Mouse (Mus musculus): ENCODE measurements at regions not wholly inside any gene's neighbourhood (a gene's known extent, or its start where the extent isn't known, plus 50 kb on each side); places are given as distances from the start of the nearest gene placed in this dataset.
"Not testable (repeated sequence)": the region's sequence is repeated elsewhere in the genome, so short reads cannot be mapped to it uniquely, and the experiment has no call there.

DNA sequence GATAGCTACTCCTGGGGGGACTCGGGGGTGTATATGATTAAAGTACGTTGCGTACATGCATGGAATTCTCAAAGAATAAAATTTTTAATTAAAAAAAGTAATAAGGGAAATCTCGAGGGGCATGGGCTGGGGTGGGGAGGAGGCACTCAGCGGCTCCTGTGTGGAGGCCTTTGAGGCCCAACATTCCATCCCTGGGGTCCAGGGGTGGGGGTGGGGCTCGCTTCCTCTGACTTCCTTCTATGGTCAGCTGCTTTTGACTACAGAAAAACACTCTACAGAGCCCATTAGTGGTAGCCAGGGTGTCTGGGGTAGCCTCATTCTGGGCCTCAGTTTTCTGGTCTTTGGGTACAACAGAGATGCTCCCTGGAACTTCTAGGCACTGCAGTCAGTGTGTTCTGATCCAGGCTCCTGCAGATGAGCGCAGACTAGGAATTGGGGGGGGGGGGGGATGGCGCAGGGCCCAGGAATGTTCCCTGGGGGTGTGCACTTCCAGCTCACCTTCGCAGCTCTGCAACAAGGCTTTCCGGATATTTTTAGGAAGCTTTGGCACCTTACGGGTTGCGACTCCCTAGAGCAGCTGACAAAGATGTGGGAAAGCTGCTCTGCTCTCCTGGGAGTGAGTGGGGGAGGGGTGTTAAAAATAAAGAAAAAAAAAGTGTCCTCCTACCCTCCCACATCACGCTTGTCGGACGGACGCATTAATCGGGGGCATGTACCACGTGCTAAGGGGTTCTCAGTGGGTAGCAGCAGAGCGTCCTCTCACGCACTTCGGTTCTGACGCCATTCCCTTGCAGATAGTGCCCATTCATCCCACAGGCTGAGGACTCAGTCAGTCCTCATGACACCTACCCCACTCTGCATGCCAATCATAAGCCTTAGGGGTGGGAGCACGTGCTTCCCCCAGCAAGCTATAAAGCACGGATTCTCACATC is 89.1 kb downstream of the Rhob start:
- no peak for DNase-seq (ENCODE audit: low spot score)

DNA sequence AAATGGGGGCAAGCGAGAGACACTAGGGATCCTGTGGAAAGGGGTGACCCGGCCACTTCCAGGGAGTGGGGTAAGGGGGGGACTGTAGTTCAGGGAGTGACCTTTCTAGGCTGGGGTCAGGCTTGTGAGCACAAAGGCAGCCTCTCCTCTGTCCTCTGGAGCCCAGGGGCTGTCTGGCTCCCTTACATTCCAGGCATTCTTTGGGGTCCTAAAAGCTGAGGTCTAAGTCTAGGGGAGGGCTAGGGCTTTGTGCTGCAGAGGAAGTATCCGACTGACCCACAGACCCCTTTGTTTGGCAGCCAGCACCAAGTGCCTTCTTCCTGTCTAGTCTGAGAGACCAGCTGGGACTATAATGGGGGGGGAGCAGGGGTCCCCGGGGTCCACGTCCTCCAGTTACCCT is 88.9 kb downstream of the Hs1bp3 start:
- DNase-seq (ENCODE audit: low spot score) = peak; percentile 37

GRCm38 (mm10) chr12:8401376-8401775 is 88.1 kb downstream of the Hs1bp3 start:
- DNase-seq (ENCODE audit: low spot score) = no peak

DNA sequence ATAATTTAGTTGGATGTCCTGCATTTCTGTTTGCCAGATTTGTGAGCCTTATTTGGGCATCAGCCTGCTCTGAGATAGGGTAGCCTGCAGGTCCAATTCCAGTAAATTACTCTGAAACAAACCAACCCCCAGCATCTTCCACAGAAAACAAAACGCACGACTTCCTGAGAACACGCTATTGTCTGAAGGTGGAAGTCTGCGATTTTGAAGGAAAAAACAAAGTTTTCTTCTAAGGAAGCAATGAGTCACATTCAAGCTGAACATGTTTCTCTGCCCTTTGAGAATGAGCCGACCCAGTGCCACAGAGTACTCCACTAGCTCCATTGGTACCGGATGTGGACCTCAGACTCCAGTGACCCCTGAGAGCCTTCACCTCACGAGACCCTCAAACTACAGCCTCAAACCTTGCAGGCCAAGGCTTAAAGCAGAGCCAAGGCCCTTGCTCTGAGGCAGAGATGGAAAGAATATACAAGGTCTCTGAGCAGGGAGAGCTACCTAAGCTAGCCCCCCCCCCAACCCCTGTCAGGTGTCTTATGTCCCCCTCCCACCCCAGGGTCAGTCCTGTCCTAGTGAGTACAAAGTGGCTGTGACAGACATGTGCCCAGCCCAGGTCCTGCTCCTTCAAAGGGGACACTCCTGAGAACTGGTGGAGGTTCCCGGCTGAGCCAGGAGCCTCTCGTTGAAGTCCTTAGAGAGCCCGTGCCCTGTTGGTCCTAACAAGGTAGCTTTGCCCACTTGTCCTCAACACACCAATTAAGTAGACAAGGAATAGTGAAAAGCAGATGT is 87.3 kb downstream of the Hs1bp3 start:
- no peak for DNase-seq (ENCODE audit: low spot score)

- DNase-seq (ENCODE audit: low spot score) = no peak
These were observed 85.6 kb downstream of the Hs1bp3 start for GRCm38 (mm10) chr12:8398852-8399251.

- DNase-seq (ENCODE audit: low spot score) = not testable (repeated sequence)
These were observed 83.2 kb downstream of the Hs1bp3 start for GRCm38 (mm10) chr12:8396408-8396807.

DNA sequence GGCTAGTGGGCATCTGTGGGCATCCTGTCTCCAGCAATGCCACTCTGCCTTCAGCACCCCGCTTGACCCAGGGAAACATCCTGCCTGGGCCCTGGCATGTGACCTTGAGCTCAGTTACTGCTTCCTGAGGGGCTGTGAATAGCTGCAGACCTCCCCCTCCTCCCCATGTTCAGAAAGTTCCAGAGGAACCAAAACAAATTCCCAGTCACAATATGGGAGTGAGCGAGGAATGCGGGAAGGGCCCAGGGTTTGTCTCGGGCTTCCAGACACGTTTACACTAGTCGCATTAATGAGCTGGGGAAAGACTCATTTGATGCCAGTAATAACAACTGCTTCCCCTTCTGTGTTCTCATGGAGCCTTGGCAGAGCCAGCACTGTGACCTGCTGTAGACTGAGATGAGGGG is 81.7 kb downstream of the Hs1bp3 start:
- DNase-seq (ENCODE audit: low spot score) = peak; percentile 40

DNA sequence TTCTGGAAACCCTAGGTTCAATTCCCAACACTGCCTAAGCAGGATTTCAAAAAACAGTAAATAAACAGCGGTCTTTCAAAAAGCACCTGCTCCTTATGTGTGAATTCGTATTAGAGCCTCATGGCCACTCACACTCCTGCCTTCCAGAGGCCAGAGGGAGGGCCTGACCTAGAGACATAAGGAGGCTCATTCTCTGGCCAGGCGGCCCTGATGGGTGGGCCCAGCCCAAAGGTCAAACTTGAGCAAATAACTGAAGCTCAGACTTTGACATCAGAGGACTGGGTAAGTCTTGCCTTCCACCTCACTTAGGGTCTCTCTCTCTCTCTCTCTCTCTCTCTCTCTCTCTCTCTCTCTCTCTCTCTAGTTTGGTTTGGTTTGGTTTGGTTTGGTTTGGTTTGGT is 80.7 kb downstream of the Hs1bp3 start:
- peak; percentile 40 for DNase-seq (ENCODE audit: low spot score)

Measured in testis, postnatal 10 days (tissue).